Mouse (Mus musculus) liver (tissue): Measurements from ENCODE around the gene Pnkp.
"Not testable (repeated sequence)": the region's sequence is repeated elsewhere in the genome, so short reads cannot be mapped to it uniquely, and the experiment has no call there.

Source experiments
- DNase-seq: peaks from one replicate; pipeline ENCODE4 v3.0.0-alpha.2; 2020; ENCODE audit warnings: mixed read lengths

Gene Pnkp

DNA sequence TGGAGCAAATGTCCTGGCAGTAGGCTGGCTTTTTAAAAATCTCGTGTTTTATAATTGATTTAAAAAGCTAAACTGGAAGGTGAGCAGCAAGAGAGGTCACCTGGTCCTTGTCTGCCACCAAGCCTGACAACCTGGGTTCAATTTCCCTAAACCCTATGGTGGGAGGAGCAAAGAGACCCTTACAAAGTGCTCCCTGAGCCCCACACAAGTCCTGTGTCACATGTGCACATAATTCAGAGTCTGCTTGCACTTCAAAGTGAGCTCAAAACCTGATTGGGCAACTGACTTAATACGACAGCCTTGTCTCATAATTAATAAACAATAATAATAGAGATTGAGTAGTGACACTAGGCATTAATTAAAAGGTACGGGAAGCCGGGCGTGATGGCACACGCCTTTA lies 13.7 kb downstream of the Pnkp start:
- no peak for DNase-seq

DNA sequence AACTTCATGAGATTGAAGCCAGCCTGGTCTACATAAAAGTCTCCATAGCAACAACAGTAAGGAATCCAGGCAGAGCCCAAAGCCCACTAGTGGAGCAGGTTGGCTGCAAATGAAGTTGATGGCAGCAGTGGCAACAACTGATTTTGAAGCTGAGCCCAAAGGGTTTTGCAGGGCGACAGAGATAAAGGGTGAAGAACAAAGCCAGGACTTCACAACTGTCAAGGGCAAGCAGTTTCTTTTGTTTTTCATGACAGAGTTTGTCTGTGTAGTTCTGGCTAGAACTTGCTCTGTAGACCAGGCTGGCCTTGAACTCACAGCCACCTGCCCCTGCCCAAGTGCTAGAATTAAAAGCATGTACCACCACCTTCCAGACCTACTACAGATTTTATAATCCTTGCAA lies 14.2 kb downstream of the Pnkp start:
- DNase-seq = no peak

- not testable (repeated sequence) for DNase-seq
Measured at GRCm38 (mm10) chr7:44871774-44872173, 14.8 kb downstream of the Pnkp start.

DNA sequence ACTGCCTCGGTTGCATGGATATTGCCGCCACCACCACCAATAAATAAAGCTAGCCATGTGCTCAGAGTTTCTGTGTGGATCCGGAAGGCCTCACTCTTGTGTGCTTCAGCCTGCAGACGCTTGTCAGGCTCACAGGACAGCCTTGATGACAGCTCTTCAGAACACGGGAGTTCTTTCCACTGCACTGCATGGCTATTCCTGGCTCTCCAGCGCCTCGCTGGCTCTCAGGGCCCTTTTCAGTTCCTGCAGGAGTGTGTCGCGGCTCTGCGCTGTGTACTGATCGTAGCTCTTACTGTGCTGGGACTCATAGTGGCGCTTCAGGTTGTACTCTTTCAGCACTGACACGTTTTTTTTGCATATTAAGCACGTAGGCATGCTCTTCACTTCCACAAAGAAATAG lies 20.9 kb downstream of the Pnkp start:
- DNase-seq = no peak

DNA sequence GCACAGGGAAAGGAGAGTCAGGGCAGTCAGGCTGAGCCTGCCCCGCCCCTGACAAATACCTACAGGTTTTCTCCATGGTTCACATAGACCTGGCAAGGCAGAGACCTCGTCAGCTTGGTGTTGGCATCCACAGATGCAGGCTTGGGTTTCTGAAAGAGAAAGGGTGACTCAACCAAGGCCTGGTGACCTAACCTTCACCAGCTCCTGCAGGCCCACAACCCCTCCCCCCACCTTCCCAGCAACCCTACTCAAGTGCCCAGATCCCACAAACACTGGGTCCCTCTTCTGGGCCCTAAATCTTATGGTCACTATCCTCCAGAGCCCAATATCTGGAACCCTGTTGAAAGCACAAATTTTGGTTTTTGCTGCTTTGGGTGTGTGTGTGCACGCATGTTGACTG lies 26.1 kb downstream of the Pnkp start:
- DNase-seq = no peak

DNA sequence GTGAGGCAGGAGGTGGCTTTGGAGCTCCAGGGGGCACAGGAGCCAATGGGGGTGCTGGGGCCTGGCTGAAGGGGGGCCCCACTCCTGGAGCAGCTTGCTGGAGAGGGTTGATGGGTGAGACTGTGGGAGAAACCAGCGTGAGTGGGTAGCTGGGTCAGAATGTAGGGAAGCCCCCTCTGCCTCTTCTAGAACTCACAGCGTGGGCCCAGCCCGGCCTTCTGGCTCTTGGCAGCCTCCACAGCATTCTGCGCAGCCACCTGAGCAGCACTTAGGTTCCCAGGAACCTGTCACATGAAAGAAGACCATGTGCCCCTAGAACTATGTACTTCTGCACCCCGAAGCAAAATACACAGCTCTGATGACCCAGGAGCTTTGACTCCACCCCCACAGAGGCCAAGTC lies 27.7 kb downstream of the Pnkp start:
- no peak for DNase-seq

GRCm38 (mm10) chr7:44886964-44887363 lies 30.0 kb downstream of the Pnkp start:
- no peak for DNase-seq

DNA sequence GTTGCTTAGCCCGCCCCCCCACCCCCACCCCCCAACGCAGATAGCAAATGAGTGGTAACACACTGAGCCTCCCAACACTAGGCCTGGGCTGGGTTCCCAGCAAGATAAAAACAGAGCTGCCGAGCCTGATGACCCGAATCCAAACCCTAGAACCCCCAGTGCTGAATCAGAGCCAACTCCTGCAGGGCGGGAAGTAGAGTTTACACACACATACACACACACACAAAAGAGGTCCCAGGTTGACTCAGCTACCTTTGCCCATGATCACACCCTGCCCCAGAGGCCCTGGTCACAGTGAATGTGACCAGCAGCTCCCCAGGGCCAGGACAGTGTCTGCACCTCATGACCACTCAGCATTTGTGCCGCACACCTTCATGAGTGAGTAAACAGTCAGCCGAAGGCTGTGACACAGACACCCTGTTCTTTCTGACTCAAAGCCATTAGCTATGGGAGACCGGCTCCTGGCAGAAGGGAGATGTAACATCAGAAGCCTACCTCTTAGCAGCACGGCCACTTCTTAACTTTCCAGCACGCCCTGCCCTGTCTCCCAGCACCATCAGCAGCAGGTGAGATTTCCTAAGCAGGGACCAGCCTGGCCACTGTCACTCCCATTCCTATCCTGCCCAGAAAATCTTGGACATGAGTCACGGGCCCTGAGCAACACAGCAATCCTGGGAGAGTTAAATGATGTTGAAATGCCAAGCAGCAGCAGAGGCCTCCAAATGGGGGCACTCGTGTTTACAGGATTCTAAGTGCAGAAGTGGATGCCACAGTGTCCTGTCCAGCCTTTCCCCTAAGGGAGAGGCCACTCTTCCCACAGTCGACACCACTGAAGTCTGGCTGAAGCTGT lies 31.5 kb downstream of the Pnkp start:
- DNase-seq = no peak

- no peak for DNase-seq
Measured at GRCm38 (mm10) chr7:44890180-44890579, 33.2 kb downstream of the Pnkp start.

GRCm38 (mm10) chr7:44890737-44891136 lies 33.8 kb downstream of the Pnkp start:
- DNase-seq = no peak

GRCm38 (mm10) chr7:44891611-44892010 lies 34.7 kb downstream of the Pnkp start:
- no peak for DNase-seq

GRCm38 (mm10) chr7:44892276-44892921 lies 35.5 kb downstream of the Pnkp start, which contains the start of gene Med25:
Med25 (minus strand) TSS chr7:44892712.
- DNase-seq = peak; percentile 91

DNA sequence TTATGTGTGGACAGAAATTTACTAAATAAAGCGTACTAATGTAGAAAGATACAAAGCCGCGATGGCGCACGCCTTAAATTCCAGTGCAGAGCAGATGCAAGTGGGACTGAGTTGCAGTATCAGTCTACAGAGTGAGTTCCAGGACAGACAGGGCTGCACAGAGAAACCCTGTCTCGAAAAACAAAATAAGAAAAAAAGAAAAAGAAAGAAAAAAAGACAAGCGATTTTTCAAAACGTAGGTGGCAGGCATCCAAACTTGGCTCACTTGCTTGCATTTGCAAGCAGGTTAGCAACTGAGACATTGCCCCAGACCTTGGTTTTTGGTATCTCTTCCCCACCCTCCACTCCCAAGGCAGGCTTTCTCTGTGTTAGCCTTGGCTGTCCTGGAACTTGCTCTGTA lies 36.3 kb downstream of the Pnkp start:
- DNase-seq = no peak

- DNase-seq = no peak
Measured at GRCm38 (mm10) chr7:44894175-44894574, 37.2 kb downstream of the Pnkp start.

DNA sequence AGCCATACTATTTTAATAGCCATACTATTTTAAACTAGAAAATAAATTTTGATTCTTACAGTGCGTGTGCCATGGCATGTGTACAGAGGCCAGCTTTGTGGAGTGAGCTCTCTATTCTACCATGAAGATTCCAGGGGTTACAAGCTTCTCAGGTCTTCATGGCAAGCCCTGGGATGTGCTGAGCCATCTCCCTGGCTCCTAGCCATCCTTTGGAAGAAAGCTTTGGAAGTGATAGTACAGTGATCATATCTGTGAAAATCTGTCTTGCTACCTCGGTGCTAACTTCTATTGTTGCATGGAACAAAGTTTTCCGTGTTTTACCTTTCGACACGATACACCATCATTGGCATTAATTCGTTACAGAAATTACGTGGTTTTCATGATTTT lies 38.3 kb downstream of the Pnkp start:
- DNase-seq = no peak

DNA sequence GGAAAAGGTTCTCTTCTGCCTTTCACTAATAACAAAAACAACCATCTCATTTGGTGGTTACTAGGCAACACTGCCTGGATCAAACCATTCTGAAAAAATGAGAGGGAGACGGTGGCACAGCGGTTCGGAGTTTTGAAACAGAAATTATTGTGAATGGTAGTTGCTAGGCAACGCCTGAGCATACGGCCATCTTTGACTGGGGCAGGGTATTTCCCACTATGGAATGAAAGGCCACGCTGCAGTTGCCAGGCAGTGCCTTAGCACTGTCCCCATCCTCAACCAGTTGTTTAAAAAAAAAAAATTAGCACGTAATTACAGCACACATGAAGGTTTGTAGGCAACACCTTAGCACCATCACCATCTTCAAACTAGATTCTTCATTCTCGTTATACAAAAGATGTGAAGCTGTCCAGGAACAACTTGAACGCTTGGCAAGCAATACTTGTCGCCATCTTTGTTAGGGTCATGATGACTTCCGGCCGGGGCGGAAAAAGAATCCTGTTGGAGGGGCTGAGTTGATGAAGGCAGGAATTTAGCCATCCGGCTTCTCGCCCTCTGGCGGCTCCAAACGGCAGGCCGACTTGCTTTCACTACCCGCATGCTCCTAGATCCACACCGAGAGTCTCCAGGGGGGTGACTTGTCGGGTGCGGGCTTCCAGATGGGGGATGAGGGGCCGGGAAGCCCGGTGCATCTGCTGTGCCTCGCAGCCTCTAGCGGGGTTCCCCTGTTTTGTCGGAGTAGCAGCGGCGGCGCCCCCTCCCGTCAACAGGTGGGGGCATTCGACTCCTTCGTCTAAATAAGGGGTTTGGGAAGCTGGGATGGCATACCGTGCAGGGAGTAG lies 38.9 kb downstream of the Pnkp start, which contains the start of gene Fuz:
TSS of gene Fuz (plus strand) at position 487 of the 842 bp plus-strand sequence.
- peak; percentile 82 for DNase-seq

DNA sequence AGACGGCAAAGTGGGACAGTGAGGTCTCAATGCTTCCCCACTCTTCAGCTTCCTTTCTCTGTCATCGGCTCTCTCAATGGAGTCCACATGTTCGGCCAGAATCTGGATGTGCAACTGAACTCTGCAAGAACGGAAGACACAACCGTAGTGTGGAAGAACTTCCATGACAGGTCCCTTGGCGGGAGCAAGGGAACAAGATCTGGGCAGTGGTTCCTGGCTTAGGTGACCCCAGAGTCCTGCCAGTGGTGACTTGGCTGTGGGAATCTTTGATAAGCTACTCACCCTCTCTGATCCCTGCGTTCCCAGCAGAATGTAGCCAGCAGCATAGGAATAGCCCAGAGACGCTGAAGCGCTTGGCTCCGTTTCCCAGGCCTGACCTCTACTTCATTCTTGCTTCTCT lies 39.6 kb downstream of the Pnkp start:
- DNase-seq = no peak

GRCm38 (mm10) chr7:44898607-44899006 lies 41.7 kb downstream of the Pnkp start:
- peak; percentile 79 for DNase-seq

DNA sequence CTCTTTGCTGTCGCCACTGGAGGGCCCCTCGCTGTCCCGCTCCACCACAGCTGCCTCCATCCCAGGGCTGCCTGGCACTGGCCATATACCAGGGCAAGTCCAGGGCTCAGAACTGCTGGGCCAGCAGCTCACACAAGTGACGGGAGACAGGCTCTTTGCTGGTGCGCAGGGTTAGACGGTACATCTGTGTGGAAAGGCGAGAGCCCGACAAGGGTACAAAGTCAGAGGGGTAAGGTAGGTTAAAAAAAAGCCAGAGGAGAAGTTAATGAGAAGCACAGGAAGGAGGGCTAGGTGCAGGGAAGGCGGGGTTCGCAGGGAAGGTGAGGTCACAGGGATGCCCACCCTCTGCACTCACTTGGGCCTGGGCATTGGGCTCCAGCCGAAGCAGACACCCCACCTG lies 43.7 kb downstream of the Pnkp start:
- no peak for DNase-seq

GRCm38 (mm10) chr7:44901230-44901722 lies 44.3 kb downstream of the Pnkp start:
- DNase-seq = peak; percentile 83

- no peak for DNase-seq
Measured at GRCm38 (mm10) chr7:44905430-44905829, 48.5 kb downstream of the Pnkp start.

DNA sequence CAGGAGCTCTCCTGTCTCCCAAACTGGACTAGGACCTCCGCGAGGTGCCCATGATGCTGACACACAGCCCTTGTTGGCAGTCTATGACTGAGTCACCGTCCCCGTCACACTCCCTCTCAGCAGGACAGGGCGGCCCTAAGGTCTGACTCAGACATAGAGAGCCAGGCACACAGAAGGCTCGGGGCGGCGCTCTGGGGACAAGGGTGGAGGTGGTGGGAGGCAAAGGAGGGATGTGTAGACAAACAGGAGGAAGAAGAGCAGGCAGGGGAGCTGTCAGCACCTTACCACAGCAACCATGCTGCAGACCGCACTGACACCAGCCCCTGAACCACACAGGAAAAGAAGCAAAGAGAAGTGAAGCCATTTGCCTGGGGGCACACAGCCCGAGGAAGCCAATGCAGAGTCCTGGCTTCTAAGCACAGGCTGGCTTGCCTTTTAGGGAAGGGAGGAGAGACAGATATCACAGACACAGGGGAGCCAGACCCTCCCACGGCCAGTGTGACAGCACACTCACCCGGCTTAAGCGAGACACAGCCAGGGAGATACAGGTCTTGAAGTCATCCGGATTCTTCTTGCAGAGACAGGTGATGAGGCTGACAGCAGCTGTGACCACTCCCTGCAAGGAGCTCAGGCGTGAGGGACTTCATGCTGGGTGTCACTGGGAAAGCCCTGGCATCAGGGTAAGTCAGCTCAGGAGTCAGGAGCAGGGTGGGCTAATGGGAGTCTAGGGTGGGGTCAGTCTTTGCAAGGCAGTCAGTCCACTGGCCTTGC lies 52.0 kb downstream of the Pnkp start:
- DNase-seq = no peak
